In genomic region chr2:164041523-164041922, GRCm38 (mm10) we compare ENCODE assay signal across 25 mouse cellular contexts. TPM values are rescaled to one million over a fixed set of nuclear protein-coding genes. Genes with fewer than 3 reads are reported as not detected.
"Had no signal": no experiment of that assay in that cellular context is flagged by ENCODE, and none has a peak within 500 bp of the region (broad histone marks: within the 10 kb centered on the region; RNA-seq: fewer than 3 reads in every experiment).

No protein-coding gene starts in this region.

- H3K4me2 ChIP-seq: heart, embryonic 11.5 days; heart, embryonic 13.5 days; heart, embryonic 15.5 days; hindbrain, embryonic 13.5 days; hindbrain, embryonic 15.5 days; kidney, embryonic 15.5 days; limb, embryonic 13.5 days; limb, embryonic 15.5 days; liver, embryonic 12.5 days had no signal

- ATAC-seq: hindbrain, postnatal 0 days; liver, embryonic 12.5 days had no signal

- DNase-seq: gastrocnemius, postnatal 14 days; gastrocnemius, postnatal 36 days; heart, adult 11 months; heart, adult 2 months; heart, postnatal 14 days; heart, postnatal 36 days; kidney, adult 2 months; kidney, adult 9 months; kidney, postnatal 14 days; kidney, postnatal 36 days; layer of hippocampus, adult 9-11 months; layer of hippocampus, postnatal 36 days; left cerebral cortex, postnatal 4 days had no signal

- H3K27me3 ChIP-seq: hindbrain, embryonic 13.5 days; hindbrain, embryonic 15.5 days; kidney, embryonic 15.5 days; limb, embryonic 13.5 days; limb, embryonic 15.5 days; liver, embryonic 12.5 days had no signal

- H3K9ac ChIP-seq: heart, embryonic 13.5 days; heart, embryonic 15.5 days; hindbrain, embryonic 13.5 days; hindbrain, embryonic 15.5 days; kidney, embryonic 15.5 days; limb, embryonic 13.5 days; limb, embryonic 15.5 days; liver, embryonic 12.5 days had no signal

- H3K4me1 ChIP-seq: hindbrain, embryonic 13.5 days; hindbrain, embryonic 15.5 days had no signal

- H3K27ac ChIP-seq: heart, adult 2 months; heart, embryonic 13.5 days; heart, embryonic 15.5 days; hindbrain, embryonic 13.5 days; hindbrain, embryonic 15.5 days; hindbrain, postnatal 0 days; kidney, embryonic 15.5 days; kidney, postnatal 0 days; limb, embryonic 13.5 days; limb, embryonic 15.5 days; liver, embryonic 12.5 days had no signal

- H3K9me3 ChIP-seq: heart, embryonic 13.5 days; heart, embryonic 15.5 days; hindbrain, embryonic 13.5 days; hindbrain, embryonic 15.5 days; kidney, embryonic 15.5 days; limb, embryonic 13.5 days; limb, embryonic 15.5 days; liver, embryonic 12.5 days had no signal

- H3K36me3 ChIP-seq: heart, embryonic 13.5 days; heart, embryonic 15.5 days; hindbrain, embryonic 13.5 days; hindbrain, embryonic 15.5 days; kidney, embryonic 15.5 days; limb, embryonic 13.5 days; limb, embryonic 15.5 days; liver, embryonic 12.5 days had no signal

- H3K4me3 ChIP-seq: heart, adult 2 months; heart, embryonic 13.5 days; heart, embryonic 15.5 days; hindbrain, embryonic 13.5 days; hindbrain, embryonic 15.5 days; kidney, embryonic 15.5 days; limb, embryonic 13.5 days; limb, embryonic 15.5 days; liver, embryonic 12.5 days had no signal

RNA-seq across cellular contexts. Expression of gene Pabpc1l, which starts 16.3 kb away (rescaled TPM):
- polyA plus RNA-seq: liver, adult 2 months had no signal
